Mouse (Mus musculus) kidney, postnatal 4 days (tissue): ENCODE measurements around the gene Vrk1.

Experiments used
- DNase-seq, 2 experiments: peaks; one replicate each; pipeline ENCODE4 v3.0.0; 2021; ENCODE audit warnings: mixed read lengths in 2 of 2

Gene Vrk1

GRCm38 (mm10) chr12:106001775-106002174, 8.3 kb upstream of the Vrk1 start:
- no peak for DNase-seq

GRCm38 (mm10) chr12:106004719-106005118, 5.3 kb upstream of the Vrk1 start:
- DNase-seq: no peak

GRCm38 (mm10) chr12:106006218-106006617, 3.8 kb upstream of the Vrk1 start:
- DNase-seq: no peak

GRCm38 (mm10) chr12:106008348-106009050, 1.5 kb upstream of the Vrk1 start:
- DNase-seq: no peak

- no peak for DNase-seq
These were observed 732 bp upstream of the Vrk1 start for GRCm38 (mm10) chr12:106009122-106009870.

GRCm38 (mm10) chr12:106012161-106012560, 2.1 kb downstream of the Vrk1 start:
- no peak for DNase-seq

GRCm38 (mm10) chr12:106016265-106017012, 6.4 kb downstream of the Vrk1 start:
- DNase-seq: no peak

GRCm38 (mm10) chr12:106020063-106020462, 10.0 kb downstream of the Vrk1 start:
- no peak for DNase-seq

GRCm38 (mm10) chr12:106023652-106024051, 13.6 kb downstream of the Vrk1 start:
- DNase-seq: no peak

- DNase-seq: no peak
These were observed 15.4 kb downstream of the Vrk1 start for GRCm38 (mm10) chr12:106025416-106025815.

- DNase-seq: no peak
These were observed 16.5 kb downstream of the Vrk1 start for GRCm38 (mm10) chr12:106026385-106027134.

GRCm38 (mm10) chr12:106027372-106027771, 17.3 kb downstream of the Vrk1 start:
- no peak for DNase-seq

GRCm38 (mm10) chr12:106029582-106029981, 19.6 kb downstream of the Vrk1 start:
- no peak for DNase-seq

- no peak for DNase-seq
These were observed 20.2 kb downstream of the Vrk1 start for GRCm38 (mm10) chr12:106030146-106030745.

GRCm38 (mm10) chr12:106030796-106031195, 20.8 kb downstream of the Vrk1 start:
- no peak for DNase-seq

GRCm38 (mm10) chr12:106031916-106032315, 21.9 kb downstream of the Vrk1 start:
- DNase-seq: no peak

- no peak for DNase-seq
These were observed 22.3 kb downstream of the Vrk1 start for GRCm38 (mm10) chr12:106032361-106032760.

- no peak for DNase-seq
These were observed 24.2 kb downstream of the Vrk1 start for GRCm38 (mm10) chr12:106034267-106034666.

- no peak for DNase-seq
These were observed 24.7 kb downstream of the Vrk1 start for GRCm38 (mm10) chr12:106034761-106035160.

GRCm38 (mm10) chr12:106040259-106040658, 30.2 kb downstream of the Vrk1 start:
- no peak for DNase-seq

GRCm38 (mm10) chr12:106046143-106046795, 36.2 kb downstream of the Vrk1 start:
- no peak for DNase-seq

GRCm38 (mm10) chr12:106052271-106052670, 42.2 kb downstream of the Vrk1 start:
- DNase-seq: no peak
